Mouse (Mus musculus): ENCODE results near the gene Nolc1.

The Nolc1 gene

DNA sequence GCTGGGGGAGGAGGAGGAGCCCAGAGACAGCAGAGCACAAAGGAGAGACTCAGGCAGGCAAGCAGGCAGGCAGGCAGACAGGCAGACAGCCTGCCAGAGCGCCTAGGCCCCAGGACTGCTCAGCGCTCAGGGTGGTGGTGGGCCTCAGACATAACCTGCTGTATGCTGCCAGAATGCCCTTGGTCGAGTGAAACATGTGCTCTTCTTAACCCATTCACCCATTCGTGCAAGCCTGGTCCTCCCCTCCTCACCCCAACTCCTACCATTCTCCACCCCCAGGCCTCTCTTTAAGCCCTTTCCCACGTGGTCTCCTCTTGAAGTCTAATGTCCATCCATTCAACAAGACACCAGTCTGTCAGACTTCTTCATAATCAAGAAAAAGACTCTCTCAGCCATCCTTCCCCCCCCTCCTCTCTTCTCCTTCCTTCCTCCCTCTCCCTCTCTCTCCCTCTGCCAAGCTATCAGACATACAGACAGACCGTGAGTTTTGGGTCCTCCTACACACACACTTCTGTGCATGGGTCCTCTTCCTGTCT is 33.1 kb upstream of the Nolc1 start:
- peak; percentile 27 to 51 for DNase-seq (ENCODE audit: low spot score in 2 of 2)

DNA sequence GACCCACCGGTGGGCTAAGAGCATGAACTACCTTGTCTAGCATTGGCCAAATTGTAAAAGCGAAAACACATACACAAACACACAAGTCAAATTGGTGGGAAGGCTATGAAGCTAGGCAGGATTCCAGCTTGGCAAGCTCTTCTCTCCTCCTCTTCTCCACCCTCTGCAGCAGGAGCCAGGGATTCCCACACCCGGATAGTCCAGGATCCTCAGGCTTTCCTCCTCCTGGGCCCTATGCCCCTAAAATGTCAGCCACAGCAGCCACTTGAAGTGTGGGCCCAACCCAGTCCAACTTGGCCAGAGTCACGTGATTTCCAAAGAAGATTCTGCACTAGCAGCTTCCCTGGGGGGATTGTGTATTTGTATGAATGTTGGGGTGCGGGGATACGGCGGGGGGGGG is 32.3 kb upstream of the Nolc1 start:
- no peak for DNase-seq (ENCODE audit: low spot score in 2 of 2)

DNA sequence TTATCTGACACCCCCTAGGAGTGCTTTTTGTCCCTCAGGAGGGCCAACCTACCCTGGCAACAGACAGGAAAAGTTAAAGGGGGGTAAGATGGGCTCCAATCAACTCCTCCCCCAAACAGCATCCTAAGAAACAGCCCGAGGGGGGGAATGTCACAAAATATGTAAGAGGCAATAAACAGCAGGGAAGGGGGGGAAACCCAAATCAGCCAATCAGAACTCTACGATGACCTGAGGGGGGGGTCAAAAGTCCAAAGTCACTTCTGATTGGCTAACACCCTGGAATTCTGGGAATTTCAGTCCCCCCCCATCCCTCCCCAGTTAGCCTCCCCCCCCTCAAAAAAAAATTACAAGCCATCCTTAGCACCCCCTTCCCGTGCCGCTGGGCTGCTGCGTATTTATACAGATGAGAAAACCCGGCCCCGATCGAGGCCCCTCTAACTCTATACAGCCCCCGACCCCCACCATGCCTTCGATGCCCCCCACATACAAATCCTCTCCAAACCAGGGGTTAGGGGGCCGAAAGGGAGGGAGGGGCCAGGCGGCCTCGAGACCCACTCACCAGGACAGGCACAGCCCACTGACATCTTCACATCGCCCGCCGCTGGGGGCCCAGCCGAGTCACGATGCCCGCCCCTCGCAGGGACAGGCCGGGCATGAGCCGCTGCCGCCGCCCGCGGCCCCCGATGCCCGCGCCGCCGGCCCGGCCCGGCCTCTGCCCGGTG is 31.2 kb upstream of the Nolc1 start, which contains the start of gene Pprc1:
TSS of gene Pprc1 (plus strand) at position 616 of the 722 bp plus-strand sequence.
- no peak for DNase-seq (ENCODE audit: low spot score in 2 of 2)

DNA sequence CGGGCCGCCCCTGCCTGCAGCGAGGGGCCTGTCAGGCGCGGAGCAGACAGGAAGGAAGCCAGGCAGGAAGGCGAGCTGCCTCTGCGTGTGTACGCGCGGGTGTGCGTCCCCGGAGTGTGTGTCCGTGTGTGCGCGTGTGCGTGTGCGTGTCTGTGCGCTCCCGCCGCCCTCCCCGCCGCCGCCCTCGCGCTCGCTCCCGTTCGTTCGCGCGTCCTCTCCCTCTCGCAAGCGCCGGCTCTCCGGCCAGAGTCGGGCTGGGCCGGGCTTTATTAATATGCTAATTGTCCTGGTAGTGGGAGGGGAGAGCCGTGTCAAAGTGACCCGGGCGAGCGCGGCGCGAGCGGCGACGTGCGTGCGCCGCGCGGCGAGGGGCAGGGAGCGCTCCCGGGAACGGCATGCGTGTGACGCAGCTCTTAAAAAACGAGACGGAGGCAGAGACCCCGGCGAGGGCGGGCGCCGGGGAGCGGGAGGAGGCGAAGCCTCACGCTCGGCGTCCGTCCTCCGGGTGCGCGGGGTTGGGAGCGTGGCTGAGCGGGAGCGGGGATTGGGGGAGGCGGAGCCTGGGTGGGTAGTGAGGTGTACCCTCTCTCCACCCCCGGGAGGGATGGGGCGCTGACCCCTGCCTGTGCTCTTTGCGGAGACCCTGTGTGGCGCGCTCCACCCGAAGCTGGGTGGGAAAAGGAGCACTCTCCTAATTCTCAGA is 30.5 kb upstream of the Nolc1 start, which contains the start of gene Ldb1:
TSS of gene Ldb1 (minus strand) at position 222 of the 703 bp plus-strand sequence.
- DNase-seq (ENCODE audit: low spot score in 2 of 2) = peak; percentile 72 to 76

DNA sequence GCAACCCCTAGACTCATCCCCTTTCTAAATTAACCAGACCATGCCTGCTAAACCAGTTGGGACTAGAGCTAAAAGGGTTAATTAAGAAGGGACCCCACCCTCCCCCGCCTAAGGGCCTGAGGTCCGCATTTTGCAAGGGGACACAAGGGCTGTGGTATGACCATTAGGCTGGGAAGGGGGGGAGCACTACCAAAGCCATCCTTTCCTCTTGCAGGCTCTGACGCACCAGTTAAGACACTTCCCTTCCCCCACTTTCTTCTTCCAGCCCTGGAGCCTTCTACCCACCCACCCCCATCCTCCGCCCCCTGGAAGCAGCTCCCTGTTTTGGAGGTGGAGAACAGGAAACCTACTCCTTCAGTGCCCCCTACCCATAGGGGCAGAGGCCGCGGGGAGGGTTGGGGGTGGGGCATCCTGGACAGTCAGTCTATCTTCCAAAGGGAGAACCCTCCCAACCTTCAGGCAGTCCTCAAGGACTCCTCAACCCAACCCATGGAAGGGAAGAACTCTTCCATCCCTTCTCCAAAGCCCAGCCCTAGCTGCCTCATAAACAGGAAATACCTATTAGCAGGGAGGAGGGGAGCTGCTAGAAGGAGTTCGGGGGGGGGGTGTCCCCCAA is 29.9 kb upstream of the Nolc1 start:
- DNase-seq (ENCODE audit: low spot score in 2 of 2) = peak in 1 of 2 experiments; percentile 30

DNA sequence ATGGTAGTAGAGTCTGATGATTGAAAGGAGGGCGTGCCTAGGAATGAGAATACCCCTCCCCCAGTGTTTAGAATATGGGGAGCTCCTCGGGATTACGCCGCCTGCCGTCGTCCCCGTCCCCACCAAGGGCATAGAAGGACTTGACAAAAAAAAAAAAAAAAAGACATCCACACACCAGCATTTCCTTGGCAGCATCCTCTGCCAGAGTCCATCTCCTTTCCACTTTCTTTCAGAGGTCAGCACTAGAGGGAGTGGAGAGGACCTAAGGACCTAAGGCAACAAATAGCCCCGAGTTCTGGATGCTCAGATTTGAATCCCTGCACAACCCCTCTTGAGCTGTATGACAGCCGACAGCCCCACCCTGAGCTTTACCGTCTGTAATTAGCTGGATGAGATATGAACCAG is 29.0 kb upstream of the Nolc1 start:
- DNase-seq (ENCODE audit: low spot score in 2 of 2) = no peak

DNA sequence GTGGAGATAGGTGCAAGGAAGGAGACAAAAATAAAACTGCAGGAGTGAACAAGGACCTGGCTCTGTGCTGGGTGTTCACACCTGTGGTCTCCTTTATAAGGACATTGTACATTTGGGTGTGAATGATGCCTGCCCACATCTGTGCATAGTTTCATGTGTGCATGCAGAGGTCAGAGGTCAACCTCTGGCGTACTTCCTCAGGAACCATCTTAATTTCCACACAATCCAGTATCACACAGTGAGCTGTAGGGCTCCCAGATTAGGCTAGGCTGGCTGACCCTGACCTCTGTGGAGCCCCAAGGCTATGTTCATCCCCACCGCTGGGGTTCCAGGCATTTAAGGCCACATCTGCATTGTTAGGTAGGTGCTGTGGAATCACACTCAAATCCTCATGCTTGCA is 28.2 kb upstream of the Nolc1 start:
- DNase-seq (ENCODE audit: low spot score in 2 of 2) = no peak

DNA sequence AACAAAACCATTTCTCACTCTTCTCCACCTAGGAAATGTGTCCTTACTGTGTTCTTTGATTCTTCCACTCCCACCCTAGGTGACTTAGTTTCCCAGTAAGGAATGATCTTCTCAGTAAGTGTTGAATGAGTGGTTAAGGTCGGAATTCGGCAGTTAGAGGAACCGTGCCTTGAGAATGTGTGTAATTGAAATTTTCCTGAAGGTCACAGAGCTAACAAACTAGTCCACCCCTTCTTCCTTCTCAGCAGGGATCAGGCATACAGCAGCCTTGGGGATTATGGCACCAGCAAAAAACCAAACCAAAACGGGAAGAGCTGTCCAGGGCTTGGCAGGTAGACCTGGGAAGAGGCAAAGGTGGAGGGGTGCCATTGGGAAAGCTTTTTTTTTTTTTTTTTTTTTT is 26.5 kb upstream of the Nolc1 start:
- no peak for DNase-seq (ENCODE audit: low spot score in 2 of 2)

DNA sequence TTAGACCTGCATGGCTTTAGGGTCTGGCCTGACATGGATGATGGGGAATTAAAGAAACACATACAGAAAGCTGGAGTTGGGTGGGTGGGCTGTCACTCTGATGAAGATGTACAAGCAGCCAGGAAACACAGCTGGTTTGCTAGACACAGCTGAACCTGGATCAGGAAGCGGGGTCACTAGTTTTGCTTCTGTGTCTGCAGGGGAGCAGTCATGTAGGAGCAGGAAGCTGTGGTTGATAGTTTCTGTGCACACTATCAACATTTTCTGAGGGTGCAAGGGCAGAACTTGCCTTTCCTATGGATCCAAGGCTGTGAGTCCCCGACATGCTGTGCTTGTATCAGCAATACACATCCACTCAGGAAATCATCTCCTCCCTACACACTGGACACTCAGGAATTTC is 25.2 kb upstream of the Nolc1 start:
- no peak for DNase-seq (ENCODE audit: low spot score in 2 of 2)

DNA sequence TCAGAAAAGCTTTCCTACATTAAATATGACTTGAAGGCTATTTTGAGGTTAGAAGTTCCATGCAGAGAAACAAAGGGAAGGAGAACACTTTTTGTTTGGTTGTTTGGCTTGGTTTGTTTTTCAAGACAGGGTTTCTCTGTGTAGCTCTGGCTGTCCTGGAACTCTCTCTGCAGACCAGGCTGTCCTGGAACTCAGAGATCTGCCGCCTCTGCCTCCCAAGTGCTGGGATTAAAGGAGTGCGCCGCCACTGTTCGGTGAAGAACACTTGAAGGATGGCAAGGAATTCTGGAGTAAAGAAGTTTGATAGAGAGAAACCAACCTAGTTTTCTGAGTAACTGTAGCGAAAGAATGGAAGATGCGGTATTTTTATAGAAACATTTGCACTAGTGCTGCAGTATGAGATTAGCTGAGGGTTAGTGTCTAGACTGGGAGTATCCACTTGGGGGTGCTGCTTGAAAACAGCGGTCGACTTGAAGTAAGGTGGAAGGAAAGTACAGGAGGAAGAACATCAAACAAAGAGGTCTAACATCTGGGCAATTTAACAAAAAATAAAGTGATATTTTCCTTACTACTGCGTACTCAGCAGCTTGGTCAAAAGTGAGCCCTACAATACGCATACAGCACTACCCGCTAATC is 19.8 kb upstream of the Nolc1 start:
- DNase-seq (ENCODE audit: low spot score in 2 of 2) = no peak

DNA sequence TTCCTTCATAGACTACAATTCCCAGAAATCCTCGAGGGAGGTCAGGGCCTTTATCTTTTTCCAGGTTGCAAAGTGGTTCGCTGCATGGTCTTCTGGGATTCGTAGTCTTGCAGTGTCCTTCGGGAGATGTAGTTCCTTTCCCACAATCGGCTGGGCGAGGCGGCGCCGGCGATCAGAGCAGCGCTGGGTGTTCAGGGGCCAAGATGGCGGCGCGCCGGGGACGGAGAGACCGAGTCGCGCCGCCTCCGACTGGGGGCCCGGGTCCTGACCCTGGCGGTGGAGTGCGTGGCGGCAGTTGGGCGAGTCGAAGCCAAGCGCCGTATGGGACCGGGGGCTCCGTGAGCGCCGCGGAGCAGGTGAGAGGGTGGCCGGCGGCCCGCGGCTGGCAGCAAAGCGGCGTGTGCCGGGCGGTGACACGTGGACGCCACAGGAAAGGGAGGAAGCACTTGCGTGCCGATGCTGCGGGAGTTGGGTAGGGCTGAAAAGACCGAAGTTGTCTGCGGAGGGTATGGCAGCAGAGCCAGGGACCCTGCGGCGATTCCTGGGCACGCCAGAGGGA is 19.2 kb upstream of the Nolc1 start:
- peak; percentile 87 to 90 for DNase-seq (ENCODE audit: low spot score in 2 of 2)

DNA sequence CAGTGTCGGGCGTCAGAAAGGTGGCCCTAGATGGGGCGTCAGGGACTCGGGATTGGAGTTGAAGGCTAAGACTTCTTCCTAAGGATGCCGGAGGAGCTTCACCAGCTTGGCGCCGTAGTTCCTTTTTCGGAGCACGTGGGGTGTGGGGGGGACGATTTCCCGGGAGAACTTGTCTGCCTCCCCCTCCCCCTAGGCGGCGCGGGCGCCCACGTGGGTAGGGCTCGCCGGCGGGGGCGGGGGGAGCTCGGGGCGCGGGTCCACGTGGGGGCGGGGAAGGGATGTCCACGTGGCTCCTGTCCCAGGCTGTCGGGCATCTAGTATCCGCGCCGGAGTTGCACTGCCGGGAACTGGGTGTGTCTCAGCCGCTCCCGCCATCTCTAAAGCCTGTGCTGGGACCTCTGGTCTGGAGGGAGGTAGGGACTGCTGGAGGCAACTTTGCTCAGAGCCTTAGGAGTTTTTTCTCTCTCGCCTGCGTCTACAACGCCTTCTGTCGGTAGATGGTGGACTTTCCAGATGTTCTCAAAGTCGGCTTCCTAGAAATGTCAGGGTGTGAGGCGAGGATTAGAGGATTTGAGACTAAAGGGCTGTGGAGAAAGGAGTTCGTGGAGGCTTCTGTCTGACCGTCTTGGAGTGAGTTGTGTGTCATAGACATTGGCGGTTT is 18.6 kb upstream of the Nolc1 start:
- peak in 1 of 2 experiments; percentile 48 for DNase-seq (ENCODE audit: low spot score in 2 of 2)

DNA sequence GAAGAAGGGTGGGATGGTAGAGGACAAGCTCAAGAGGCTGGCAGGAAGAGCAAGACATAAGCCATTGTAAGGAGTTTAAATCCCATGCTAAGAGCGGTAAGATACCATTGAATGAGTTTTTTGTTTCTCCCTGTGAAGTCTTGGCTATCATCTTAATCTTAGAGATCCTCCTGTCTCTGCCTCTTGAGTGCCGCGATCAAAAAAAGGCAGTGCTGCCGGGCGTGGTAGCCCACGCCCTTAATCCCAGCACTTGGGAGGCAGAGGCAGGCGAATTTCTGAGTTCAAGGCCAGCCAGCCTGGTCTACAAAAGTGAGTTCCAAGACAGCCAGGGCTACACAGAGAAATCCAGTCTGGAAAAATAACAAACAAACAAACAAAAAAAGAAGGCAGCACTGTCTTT is 17.2 kb upstream of the Nolc1 start:
- DNase-seq (ENCODE audit: low spot score in 2 of 2) = no peak

DNA sequence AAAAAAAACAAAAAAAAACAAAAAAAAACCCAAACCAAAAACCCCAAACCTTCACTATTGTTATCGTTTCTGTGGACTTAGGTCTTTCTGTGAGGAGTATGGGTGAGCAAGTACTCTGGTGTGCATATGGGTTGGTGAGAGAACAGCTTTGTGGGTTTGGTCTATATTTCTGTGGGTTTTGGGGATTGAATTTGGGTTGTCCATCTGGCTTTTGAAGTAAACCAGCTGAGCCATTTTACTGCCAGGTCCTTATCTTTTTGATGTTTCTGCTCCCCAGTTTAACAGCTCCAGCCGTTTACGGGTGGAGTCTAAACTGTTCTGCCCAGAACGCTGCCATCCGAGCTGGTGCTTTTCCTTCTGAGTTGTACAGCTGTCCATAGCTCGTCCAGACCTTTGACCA is 14.8 kb upstream of the Nolc1 start:
- DNase-seq (ENCODE audit: low spot score in 2 of 2) = no peak

DNA sequence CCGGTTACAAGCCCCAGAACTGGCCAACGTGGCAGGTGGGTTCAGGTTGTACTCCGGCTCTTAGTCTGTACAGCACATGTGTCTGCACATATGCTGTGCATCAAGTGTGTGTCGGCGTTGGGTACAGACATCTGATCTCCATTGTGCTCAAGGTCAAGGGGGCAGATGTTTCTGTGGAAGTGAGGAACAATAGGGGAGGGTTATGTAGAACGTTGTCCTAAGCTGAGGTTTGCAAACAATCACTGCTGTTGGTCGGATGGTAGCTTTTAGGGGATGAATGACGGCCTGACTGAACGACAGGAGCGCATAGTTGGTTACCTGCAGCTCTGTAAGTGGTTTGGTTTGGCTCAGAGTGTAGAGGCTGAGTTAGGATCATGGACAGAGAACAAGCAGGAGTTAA is 7.6 kb upstream of the Nolc1 start:
- DNase-seq (ENCODE audit: low spot score in 2 of 2) = no peak

DNA sequence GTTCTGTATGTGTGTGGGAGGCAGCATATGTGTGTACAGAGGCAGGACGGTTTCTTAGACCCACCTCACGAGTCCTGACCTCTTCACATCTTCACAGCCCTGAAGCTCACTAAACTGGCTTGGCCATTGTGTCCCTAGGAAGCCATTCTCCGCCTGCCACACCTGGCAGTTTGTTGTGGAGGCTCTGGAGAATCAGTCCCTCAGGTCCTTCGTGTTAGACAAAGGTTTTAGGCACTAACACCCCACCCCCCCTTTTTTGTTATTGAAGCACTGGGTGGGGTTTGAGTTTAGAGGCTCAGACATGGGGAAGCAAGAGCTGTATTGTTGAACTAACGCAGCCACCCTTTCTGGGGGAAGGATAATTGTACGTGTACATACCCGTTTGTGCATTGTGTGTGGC is 2.4 kb upstream of the Nolc1 start:
- DNase-seq (ENCODE audit: low spot score in 2 of 2) = no peak

DNA sequence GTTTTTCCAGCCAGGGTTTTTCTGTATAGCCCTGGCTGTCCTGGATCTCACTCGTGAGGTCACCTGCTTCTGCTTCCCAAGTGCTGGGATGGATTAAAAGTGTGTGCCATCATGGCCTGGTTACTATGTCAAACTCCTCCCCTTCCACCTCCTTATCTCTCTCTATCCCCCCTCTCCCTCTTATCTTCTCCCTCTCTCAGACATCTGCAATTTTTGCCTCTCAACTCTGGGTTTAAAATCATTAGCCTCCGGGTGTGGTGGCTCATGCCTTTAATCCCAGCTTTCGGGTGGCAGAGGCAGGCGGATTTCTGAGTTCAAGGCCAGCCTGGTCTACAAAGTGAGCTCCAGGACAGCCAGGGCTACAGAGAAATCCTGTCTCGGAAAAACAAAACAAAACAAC is 1.4 kb upstream of the Nolc1 start:
- no peak for DNase-seq (ENCODE audit: low spot score in 2 of 2)

DNA sequence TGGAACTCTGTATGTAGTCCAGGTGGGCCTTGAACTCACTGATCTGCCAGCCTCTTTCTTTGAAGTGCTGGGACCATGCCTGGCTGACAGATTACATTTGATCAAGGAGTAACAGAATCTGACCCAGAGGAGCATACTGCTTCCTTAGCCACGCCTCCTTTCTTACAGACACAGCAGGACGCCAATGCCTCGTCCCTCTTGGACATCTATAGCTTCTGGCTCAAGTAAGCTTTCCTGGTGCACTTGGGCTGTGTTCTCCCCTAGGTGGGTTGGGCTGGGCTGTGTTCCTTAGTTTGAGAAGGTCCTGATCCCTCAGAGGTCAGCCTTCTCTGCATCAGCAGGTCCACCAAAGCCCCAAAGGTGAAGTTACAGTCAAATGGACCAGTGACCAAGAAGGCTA is 2.9 kb downstream of the Nolc1 start:
- DNase-seq (ENCODE audit: low spot score in 2 of 2) = no peak

DNA sequence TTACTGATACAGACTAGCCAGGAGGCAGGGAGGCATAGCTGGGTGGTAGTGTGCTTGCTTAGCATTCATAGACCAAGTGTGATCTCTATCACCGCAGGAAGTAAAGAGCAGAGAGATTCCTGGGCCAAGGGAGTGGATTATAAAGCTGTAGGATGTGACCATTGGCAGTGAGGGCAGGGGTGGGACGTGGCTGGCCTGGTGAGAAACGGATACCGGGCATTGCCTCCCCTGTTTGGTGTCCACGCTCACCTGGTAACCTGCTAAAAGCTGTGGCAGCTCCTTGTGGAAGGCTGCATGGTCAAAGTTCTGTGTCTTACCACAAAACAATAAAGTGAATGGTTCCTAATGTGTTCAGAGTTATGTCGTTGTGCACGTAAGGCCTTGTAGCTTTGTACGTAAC is 9.5 kb downstream of the Nolc1 start:
- no peak for DNase-seq (ENCODE audit: low spot score in 2 of 2)

DNA sequence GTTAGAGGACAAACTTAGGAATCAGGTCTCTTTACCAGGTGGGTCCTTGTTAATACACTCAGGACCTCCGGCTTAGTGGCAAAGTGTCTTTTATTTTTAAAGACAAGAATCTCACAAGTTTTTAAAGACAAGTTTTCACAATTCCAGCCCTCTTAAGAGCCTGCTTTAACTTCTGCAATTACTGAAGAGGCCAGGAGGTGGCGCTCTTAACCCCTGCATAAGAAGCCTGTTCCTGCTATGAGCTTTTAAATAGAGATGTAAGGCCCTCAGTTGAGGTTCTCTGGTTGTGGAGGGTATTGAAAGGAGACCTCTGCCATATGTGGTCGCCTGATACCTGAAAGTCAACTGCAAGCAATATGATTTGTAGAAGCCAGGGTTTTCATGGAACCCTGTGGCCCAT is 10.7 kb downstream of the Nolc1 start:
- peak; percentile 38 to 63 for DNase-seq (ENCODE audit: low spot score in 2 of 2)

DNA sequence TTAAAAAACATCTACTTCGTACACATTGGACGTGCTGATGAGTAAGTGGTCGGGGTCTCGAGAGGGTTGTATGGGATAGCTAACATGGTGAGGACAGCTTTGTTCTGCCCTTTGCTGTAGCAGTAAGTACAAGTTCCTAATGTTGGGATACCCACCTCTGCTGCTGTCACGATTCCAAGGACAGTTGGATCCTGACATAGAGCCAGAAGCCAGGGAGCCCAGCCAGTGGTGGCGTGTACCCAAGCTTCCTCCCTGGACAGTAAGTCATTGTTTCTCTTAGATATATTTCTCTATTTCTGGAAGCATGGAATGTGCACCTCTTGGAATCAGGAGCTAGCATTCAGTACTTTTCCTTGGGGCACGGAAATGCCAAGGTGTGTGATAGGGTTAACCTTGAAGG is 12.2 kb downstream of the Nolc1 start:
- DNase-seq (ENCODE audit: low spot score in 2 of 2) = no peak
